Mouse (Mus musculus): Measurements from ENCODE around the gene Adora1. TPM values are rescaled to one million over a fixed set of nuclear protein-coding genes. Genes with fewer than 3 reads are reported as not detected.
A peak's percentile ranks its signal among the peaks of the same experiment; 100 is the strongest.

Adora1 gene
- polyA plus RNA-seq, 1 experiment from 2014 or later, result 0.12 TPM

DNA sequence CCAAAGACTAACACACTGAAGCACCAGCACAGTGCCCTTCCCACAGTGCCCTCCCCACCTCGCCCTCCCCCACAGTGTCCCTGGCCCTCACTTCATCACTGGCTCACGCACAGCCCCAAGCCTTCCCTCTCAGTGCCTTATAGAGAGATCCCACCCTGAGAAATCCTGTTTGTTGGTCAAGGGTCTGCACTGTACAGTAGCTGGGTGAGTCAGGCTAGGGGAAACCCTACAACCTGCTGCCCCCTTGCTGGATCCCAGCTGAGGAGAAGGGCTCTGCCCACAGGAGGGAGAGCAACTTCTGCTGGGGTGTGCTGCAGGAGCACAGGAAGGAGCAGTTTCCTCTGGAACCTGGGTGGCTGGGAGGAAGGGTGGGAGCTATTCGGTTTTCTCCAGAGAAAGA lies 911 bp upstream of the Adora1 start:
- 23% methylated on average over 3 of the region's 3 CpGs for WGBS (ENCODE audit: insufficient replicate concordance)
- Histone ChIP-seq H3K4me2 (no peak overlapping the region), H3K9ac (no peak overlapping the region), H3K4me3 (replicated peaks) (no peak overlapping the region), H3K27ac (no peak overlapping the region), H3K9me3 (replicated peaks) (no peaks in the 10 kb centered on the region), H3K4me1 (replicated peaks) (peaks cover 23% of the 10 kb centered on the region; the same call in 1 of the 2 replicates), H3K27me3 (peaks cover 75% of the 10 kb centered on the region), H3K36me3 (no peaks in the 10 kb centered on the region)
- ATAC-seq (ENCODE audit: low read depth) (no peak), DNase-seq (no peak)

DNA sequence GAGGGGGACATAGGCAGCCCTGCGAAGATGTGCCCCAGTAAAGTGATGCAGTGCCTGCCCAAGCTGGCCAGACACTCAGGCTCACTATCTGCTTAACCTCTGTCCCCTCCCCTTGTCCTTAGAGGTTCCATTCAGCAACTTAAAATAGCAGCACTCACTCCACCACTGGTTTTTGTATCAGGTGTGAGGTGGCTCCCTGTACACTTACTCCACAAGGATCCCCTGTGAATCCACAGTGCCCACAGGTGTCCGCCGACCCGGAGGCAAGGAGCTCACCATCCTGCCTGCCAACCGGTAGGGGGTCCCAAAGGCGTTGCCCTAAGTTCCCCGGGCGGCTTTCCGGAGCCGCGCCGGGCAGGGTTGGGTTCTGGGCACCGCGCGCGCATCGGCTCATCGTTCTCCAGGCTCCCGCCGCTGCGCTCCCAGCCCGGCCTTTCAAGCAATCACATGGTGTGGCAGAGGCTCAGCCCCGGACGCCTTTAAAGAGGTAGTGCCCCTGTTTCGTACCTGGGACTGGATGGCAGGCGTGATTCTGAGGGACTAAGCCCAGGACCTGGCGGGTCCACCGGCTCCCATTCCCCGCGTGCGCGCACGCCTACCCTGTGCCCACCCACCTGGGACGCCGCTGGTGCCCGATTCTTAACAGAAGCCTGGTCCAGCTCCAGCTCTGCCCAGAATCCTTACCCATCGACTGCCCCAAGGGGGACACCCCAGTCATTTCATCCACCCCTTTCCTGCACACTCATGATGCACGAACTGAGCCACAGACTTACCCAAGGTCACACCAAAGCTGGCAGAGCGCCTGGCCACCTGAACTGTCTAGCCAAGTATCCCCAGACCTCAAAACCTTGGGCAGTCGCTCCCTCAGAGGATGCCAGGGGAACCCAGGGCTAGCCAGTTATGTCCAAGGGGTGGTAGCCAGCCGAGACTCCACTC lies 508 bp downstream of the Adora1 start:
- peaks cover 23% of the 10 kb centered on the region; the same call in 1 of the 2 replicates for H3K4me1 ChIP-seq (replicated peaks)

DNA sequence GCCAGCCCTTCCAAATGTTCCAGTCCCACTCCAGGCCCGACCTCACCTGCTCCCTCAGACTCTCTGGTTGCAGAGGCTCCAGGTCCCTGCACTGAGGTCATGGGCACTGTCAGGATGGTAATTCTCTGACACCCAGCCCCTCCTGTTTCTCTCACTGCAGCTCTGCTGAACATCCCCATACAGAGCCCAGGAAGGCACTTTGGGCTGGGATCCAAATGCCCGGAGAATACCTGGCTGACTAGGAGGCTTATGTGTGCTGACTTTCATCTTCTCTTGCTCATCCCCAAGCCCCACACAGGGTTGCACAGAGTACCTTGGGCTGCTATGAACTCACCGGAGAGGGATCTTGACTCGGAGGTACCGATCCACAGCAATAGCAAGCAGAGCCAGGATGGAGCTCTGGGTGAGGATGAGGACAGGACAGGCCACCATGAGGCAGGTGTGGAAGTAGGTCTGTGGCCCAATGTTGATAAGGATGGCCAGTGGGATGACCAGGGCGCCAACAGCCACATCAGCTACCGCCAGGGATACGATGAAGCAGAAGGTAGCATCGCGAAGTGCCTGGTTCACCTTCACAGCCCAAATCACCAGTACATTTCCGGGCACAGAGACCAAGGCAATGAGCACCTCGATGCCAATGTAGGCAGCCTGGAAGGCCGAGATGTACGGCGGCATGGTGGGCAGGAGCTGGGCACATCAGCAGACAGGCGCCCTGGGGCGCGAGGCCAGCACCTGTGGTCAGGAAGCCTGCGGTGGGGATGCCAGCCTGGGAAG lies 1.4 kb downstream of the Adora1 start:
- Histone ChIP-seq H3K4me2 (no peak overlapping the region), H3K4me3 (replicated peaks) (no peak overlapping the region), H3K4me1 (replicated peaks) (peaks cover 20% of the 10 kb centered on the region; the same call in 1 of the 2 replicates), H3K36me3 (no peaks in the 10 kb centered on the region), H3K27me3 (peaks cover 58% of the 10 kb centered on the region), H3K9me3 (replicated peaks) (no peaks in the 10 kb centered on the region), H3K9ac (no peak overlapping the region), H3K27ac (no peak overlapping the region)
- no peak for DNase-seq
- 39% methylated on average over 19 of the region's 19 CpGs for WGBS (ENCODE audit: insufficient replicate concordance)
- ATAC-seq (ENCODE audit: low read depth), result no peak

More for the DNA sequence above, 508 bp downstream of the Adora1 start:
- Histone ChIP-seq H3K9me3 (replicated peaks) (no peaks in the 10 kb centered on the region), H3K27ac (no peak overlapping the region), H3K36me3 (no peaks in the 10 kb centered on the region), H3K4me2 (peak overlapping the region; percentile 52), H3K27me3 (peaks cover 61% of the 10 kb centered on the region), H3K4me3 (replicated peaks) (peak overlapping the region; percentile 23), H3K9ac (no peak overlapping the region)
- no peak for DNase-seq
- 1% methylated on average over 41 of the region's 41 CpGs for WGBS (ENCODE audit: insufficient replicate concordance)
- ATAC-seq (ENCODE audit: low read depth), result no peak

DNA sequence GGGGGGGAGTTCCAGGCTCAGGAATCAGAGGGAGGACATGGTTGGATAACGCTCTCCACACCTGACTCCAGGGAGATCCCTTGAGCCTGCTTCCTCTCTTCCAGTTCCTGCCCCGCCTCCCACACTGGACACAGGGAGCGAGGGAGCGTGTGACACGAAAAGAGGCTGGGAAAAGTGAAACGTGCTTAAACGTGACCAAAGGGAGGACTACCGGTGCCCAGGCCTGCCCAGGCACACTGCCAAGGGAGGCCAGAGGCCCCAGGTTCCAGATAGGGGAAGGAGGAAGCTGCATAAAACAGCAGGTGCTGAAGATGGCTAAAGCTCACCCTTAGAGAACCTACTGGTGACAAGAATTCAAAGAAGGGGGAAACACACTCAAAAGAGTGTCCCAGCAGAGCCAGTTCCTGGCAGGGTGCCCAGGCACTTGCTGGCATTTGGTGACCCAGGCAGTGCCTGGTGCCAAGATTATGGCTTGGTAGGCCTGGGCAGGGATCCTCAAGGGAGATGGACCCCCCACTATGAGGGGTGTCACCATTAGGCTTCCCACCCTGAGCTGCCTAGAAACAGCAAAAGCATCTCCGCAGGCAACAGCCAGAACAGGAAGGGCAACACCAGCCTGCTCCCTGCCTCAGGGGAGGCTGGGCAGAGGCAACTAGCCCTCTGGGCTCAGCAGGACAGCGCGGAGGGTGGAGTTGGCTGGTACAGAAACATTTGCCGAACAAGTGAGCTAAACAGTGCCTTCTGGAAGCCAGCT lies 2.3 kb downstream of the Adora1 start:
- ATAC-seq (ENCODE audit: low read depth), result no peak
- Histone ChIP-seq H3K9me3 (replicated peaks) (no peaks in the 10 kb centered on the region), H3K36me3 (no peaks in the 10 kb centered on the region), H3K4me2 (no peak overlapping the region), H3K9ac (no peak overlapping the region), H3K4me3 (replicated peaks) (no peak overlapping the region), H3K27me3 (peaks cover 58% of the 10 kb centered on the region), H3K27ac (no peak overlapping the region), H3K4me1 (replicated peaks) (peaks cover 15% of the 10 kb centered on the region; the same call in 1 of the 2 replicates)
- DNase-seq, result no peak
- 55% methylated on average over 12 of the region's 12 CpGs for WGBS (ENCODE audit: insufficient replicate concordance)

DNA sequence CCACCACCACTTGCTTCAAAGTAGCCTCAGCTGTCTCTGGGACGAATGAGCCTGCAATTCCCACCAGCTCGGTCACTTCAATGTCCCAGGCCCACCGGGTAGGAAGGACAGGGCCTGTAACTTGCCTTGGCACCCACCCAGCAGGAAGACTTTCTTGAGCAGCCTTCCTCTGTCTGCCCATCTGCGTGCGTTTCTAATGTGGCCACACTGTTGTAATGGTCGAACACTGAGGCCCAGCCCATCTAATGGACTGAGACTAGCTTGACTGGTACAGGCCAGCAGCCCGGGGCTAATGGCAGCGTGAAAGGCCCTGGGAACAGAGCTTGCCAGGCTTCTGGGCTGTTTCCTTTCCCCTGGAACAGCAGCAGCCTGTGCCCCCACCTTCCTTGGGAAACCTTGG lies 2.9 kb downstream of the Adora1 start:
- Histone ChIP-seq H3K9me3 (replicated peaks) (no peaks in the 10 kb centered on the region), H3K27ac (no peak overlapping the region), H3K4me3 (replicated peaks) (no peak overlapping the region), H3K27me3 (peaks cover 53% of the 10 kb centered on the region), H3K4me1 (replicated peaks) (peaks cover 13% of the 10 kb centered on the region; the same call in 1 of the 2 replicates), H3K36me3 (no peaks in the 10 kb centered on the region), H3K4me2 (no peak overlapping the region), H3K9ac (no peak overlapping the region)
- WGBS (ENCODE audit: insufficient replicate concordance), result 70% methylated on average over 8 of the region's 8 CpGs
- no peak for ATAC-seq (ENCODE audit: low read depth)
- no peak for DNase-seq

DNA sequence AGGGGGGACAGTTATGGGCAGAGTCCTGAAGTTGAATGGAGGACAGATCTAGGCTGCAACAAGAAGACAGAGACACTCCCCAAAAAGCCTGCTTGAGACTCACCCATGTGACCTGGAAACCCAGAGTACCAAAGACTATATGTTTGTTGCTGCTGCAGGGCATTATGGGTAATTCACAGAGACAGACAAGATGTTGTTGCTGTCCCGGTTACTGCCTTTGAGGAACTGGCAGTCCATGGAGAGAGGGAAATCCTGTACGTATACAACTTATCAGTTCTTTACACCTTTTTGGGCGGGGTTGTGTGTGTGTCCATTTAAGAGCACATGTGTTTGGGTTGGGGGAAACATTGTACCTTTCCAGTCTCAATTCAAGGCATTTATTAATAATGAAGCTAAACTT lies 3.5 kb downstream of the Adora1 start:
- Histone ChIP-seq H3K9ac (no peak overlapping the region), H3K4me2 (no peak overlapping the region), H3K4me3 (replicated peaks) (no peak overlapping the region), H3K36me3 (no peaks in the 10 kb centered on the region), H3K27ac (no peak overlapping the region), H3K4me1 (replicated peaks) (peaks cover 13% of the 10 kb centered on the region; the same call in 1 of the 2 replicates), H3K27me3 (peaks cover 50% of the 10 kb centered on the region), H3K9me3 (replicated peaks) (no peaks in the 10 kb centered on the region)
- 19% methylated on average over 3 of the region's 3 CpGs for WGBS (ENCODE audit: insufficient replicate concordance)
- no peak for ATAC-seq (ENCODE audit: low read depth)
- DNase-seq, result no peak

DNA sequence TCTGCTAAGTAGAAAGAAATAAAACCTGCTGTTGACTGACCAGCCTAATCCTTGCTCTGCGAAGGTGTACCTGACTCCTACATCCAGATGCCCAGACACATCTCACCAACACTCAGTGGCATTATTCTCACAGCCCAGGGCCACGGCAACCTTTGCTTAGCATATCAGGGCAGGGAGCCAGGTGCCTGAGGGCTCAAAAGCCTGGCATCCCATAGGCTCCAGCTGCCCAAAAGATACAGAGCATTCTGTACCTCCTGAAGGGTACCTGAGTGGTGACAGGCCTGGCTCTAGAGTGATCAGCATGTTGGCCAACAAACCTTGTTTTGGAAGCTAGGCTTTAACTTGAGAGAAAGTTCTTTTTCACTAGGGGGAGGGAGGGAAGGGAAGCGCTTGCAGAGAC lies 4.0 kb downstream of the Adora1 start:
- no peak for ATAC-seq (ENCODE audit: low read depth)
- DNase-seq, result no peak
- WGBS (ENCODE audit: insufficient replicate concordance), result 74% methylated on average over 3 of the region's 3 CpGs
- H3K4me3 ChIP-seq (replicated peaks), result no peak overlapping the region
- no peaks in the 10 kb centered on the region for H3K9me3 ChIP-seq (replicated peaks)
- H3K36me3 ChIP-seq, result no peaks in the 10 kb centered on the region
- H3K27ac ChIP-seq, result no peak overlapping the region
- H3K27me3 ChIP-seq, result peaks cover 46% of the 10 kb centered on the region
- H3K9ac ChIP-seq, result no peak overlapping the region
- H3K4me1 ChIP-seq (replicated peaks), result peaks cover 12% of the 10 kb centered on the region; the same call in 1 of the 2 replicates
- H3K4me2 ChIP-seq, result no peak overlapping the region

DNA sequence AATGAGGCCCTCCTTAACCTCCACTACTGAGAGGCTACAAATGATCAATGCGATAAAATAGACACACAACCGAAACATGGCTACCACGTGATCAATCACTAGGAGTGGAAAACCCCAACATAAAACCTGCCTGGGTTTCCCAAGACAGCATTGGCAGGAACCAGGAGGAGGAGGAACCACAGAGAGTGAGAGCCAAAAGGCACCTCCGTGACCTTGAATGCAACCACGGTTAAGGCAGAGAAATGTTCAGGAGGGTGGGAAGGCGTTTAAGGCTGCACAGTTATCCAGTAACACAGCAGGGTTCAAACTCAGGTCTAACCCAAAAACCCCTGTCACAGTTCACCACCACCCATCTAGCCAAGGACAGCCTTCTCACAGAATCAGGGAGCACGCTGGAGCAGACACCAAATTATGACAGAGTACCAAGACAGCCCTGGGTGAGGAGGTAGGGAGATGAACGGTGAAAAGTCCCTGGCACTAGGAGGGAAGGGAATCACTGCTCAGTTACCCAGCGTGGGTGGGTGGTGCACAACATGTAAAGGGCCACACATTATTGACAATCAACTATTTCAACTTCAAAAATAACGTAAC lies 4.5 kb downstream of the Adora1 start:
- 75% methylated on average over 10 of the region's 10 CpGs for whole genome bisulfite sequencing (ENCODE audit: insufficient replicate concordance)

DNA sequence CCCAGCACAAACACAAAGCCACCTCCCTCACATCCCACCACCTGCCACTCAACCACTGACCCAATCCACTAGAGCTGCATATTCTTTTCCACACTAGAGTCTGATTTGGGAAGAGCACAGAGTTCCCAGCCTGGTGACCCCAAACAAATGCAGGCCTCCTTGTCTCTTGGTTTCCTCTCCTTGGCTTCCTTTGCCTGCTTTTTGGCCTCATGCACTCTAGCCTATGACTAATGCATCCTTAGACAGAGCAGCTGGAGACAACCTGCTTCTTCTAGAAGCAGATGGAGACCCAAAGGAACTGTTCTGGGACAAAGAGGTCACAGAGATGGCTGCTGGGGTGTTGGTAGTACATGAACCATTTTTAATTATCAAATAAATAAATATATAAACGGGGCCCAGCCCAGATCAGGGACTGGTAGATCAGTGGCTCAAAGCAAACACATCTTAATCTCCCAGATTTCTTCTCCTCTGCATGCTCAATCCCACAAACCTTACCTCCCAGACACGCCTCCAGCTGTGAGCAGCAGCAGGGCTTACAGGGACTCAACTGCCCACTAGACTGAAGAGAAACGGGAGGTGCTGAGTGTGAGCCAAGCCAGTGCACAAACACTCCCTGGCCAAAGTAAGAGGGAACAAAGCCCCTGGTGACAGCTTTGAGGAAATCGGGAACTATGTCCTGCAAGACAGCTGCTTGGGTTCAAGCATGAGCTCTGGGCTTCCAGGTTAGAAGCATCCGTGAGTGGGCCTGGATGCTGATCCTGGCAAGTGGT lies 5.2 kb downstream of the Adora1 start:
- Histone ChIP-seq H3K36me3 (no peaks in the 10 kb centered on the region), H3K4me1 (replicated peaks) (peaks cover 2% of the 10 kb centered on the region; the same call in 1 of the 2 replicates), H3K27me3 (peaks cover 37% of the 10 kb centered on the region), H3K4me2 (no peak overlapping the region), H3K9me3 (replicated peaks) (no peaks in the 10 kb centered on the region), H3K4me3 (replicated peaks) (no peak overlapping the region), H3K9ac (no peak overlapping the region), H3K27ac (no peak overlapping the region)
- WGBS (ENCODE audit: insufficient replicate concordance), result 58% methylated on average over 5 of the region's 5 CpGs
- DNase-seq (no peak), ATAC-seq (ENCODE audit: low read depth) (no peak)

More for the DNA sequence above, 4.5 kb downstream of the Adora1 start:
- Histone ChIP-seq H3K9me3 (replicated peaks) (no peaks in the 10 kb centered on the region), H3K27ac (no peak overlapping the region), H3K27me3 (peaks cover 40% of the 10 kb centered on the region), H3K4me2 (no peak overlapping the region), H3K4me3 (replicated peaks) (no peak overlapping the region), H3K36me3 (no peaks in the 10 kb centered on the region), H3K9ac (no peak overlapping the region), H3K4me1 (replicated peaks) (peaks cover 8% of the 10 kb centered on the region; the same call in 1 of the 2 replicates)
- no peak for DNase-seq
- no peak for ATAC-seq (ENCODE audit: low read depth)

DNA sequence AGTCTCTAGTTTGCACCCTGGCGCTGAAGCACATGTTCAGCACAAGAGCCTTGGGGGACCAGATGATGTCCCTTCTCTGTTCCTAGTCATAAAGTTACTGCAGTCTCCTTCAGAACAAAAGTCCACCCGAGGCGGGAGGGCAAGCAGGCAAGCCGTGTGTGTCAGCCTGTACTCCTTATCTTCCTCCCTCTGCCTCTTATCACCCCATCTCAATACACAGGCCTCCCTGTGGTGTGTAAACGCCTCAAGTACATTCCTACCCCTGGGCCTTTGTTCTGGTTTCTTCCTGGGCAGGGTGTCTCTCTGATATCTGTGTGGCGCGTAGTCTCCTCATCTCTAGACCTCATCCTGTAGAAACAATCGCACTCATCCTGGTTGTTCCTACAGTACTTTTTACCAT lies 8.5 kb downstream of the Adora1 start:
- Histone ChIP-seq H3K9ac (no peak overlapping the region), H3K4me3 (replicated peaks) (no peak overlapping the region), H3K36me3 (no peaks in the 10 kb centered on the region), H3K27ac (no peak overlapping the region), H3K4me2 (no peak overlapping the region), H3K27me3 (peaks cover 20% of the 10 kb centered on the region), H3K4me1 (replicated peaks) (peaks cover 6% of the 10 kb centered on the region; the same call in 1 of the 2 replicates), H3K9me3 (replicated peaks) (no peaks in the 10 kb centered on the region)
- ATAC-seq (ENCODE audit: low read depth) (no peak), DNase-seq (no peak)
- 40% methylated on average over 8 of the region's 8 CpGs for WGBS (ENCODE audit: insufficient replicate concordance)
